Mouse (Mus musculus) cerebellum, adult 9-11 months (tissue): Measurements from ENCODE around the gene Cul9.

Experiments used
- DNase-seq: peaks from one replicate; pipeline ENCODE4 v3.0.0; 2022

Cul9 gene

DNA sequence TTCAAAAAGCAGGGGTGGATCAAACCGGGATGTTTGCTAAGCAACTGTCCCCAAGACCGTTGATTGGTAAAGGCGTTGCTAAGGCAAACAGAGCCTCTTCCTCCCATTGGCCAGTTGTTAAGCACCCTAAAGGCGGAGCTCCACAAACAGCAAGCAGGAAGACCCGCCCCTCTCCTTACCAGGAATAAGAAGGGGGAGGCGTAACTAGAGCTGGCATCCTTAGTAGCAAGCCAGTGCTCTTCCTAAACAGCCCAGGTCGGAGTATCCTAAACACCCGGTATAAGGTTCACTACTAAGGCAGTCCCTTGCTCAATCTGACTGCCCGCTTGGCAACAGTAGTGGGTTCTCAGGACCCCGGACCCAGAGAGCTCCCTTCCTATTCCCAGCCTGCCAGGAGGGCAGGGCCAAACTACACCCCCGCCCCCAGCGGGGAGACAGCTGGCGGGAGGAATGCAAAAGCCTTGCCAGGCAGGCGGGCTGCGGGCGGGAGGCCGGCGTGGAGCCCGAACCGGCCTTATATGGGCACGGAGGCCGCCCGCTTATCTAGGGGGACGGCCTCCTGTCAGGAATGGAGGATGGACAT, 6.7 kb upstream of the Cul9 start:
- DNase-seq: peak; percentile 93

DNA sequence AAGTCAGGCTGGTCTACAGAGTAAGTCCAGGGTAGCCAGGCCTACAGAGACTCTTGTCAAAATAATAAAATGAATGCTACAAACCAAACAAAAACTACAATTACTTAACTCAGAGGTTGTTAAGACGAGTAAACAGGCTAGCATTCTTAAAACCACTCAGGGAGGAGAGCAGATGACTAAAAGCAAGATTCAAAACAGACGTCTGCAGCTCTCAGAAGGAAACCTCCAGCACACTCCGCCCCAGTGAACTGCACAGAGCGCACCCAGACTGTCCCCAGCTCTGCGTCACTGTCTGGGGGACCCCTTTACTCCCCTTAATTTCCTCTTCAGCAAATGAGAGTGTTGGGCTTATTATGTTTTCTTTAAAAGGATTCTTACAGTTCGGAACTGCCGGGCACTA, 6.0 kb upstream of the Cul9 start:
- DNase-seq: no peak

DNA sequence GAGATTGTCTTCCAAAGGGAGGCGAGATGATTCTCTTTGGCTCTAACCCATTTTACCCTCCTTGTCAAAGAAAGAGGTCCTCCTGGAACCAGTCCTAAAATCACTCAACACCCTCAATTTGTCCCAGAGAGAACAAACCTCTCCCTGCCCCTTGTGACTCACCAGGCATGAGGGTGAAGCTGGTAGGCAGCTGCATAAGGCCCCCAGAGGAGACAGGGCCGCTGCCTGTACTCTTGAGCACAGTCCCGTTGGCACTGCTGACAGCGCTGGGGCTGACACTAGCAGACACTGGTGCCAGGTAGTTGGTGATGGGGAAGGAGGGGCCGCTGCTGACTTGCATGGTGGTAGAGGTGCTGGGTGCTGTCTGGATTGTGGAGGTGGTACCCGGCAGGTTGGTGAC, 5.2 kb upstream of the Cul9 start:
- peak; percentile 52 for DNase-seq

DNA sequence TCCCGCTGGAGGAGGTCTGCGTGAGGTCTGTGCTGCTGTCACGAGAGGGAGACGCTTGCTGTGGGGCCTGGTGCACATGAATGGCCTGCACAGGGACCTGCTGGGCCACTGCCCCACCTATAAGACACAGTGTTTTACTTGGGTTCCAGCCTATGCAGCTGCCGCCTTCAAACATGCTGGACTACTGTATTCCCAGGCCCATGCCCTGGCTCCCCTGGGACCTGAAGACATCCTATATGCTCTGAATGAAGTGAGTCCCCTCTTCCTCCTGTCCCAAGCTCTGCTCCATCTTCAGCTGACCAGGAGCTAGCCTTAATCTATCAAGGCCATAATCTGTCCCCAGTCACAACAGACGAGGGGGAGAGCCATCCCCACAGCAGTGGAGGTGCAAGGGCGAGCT, 4.7 kb upstream of the Cul9 start:
- DNase-seq: no peak

DNA sequence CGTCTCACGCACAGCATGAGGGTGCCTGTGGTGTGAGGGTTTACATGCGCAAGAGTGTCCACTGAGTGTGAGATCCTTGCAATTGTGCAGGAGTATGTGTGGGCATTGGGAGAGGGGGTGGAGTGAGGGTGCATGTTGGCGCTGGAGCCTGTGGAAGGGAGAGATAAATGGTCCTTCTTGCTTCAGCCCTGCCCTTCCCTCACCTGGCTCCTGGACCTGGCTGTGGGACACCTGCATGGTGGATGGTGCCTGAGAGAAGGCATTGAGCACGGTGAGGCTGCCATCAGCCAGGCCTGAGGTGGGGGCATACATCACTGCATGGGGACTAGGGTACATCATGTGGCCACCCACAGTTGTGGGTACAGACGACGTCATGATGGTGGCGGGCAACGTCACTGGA, 3.5 kb upstream of the Cul9 start:
- DNase-seq: peak; percentile 38

DNA sequence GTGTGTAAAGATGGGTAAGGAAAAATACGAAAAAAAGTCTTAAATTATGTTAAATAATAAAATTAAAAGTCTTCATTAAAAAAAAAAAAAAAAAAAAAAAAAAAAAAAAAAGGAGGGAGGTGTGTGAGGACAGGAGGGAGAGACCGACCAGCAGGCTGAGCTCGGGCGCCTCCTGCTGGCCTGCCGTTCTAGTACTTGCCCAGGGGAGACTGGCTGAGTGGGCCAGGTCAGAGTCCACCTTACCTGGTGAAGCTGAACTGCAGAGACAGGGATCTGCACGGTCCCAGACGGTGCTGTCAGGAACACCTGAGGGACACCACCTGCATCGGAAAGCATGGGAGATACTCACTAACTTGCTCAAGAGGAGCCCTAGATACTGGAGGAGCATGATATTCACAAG, 3.0 kb upstream of the Cul9 start:
- peak; percentile 59 for DNase-seq

DNA sequence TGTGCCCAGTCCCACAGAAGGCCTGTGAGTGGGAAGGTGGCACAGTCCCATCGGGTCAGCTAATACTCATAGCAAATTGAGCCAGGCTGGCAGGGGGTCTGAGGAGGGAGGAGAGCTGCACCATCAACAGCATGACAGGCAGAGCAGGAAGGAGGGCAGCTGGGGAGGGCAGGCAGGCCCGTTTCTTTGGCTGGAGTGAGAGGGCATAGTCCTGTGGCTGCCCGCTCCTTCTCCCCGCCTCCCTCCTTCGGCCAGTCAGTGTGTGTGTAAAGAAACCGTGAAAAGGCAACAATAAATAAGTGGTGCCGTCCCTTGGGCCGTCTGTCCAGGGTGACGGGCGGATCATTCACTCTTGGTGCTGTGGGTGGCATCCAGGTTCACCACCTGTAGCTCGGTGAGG, 2.6 kb upstream of the Cul9 start:
- DNase-seq: peak; percentile 60

DNA sequence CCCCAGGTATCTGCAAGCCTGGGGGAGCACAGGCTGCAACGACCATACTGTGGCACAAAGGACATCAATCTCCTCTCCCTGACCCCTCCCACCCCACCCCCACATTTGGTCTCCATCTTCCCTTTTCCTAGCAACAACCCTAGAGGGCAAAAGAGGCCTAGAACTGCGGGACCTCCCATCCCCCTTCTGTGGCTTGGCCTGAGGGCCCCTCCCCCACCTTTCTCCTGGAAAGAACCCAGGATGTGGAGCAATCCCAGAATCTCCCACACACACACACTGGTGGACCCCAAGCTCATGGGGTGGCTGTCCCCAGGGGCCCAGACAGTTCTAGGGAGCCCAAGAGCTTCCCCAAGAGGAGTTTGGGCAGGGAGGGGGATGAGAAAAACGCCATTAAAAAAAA, 1.7 kb upstream of the Cul9 start:
- DNase-seq: peak; percentile 52

DNA sequence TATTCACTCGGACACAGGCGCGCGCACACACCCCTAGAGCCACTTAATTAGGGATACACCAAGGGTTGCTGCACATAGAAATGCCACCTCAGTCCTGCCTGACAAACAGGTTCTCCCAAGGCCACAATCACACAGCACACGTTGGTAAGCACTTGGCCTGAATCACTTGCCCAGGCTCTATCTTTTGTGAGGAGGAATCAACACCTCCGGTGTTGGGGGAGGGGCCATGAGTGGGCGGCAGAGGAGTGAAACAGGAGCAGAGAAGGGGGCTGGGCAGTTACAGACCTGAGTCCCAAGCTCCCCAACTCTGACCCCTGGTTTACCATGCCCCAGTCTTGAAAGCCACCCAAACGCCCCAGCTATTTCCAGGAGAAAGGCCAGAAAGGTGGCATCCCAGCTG, 807 bp upstream of the Cul9 start:
- peak; percentile 63 for DNase-seq

DNA sequence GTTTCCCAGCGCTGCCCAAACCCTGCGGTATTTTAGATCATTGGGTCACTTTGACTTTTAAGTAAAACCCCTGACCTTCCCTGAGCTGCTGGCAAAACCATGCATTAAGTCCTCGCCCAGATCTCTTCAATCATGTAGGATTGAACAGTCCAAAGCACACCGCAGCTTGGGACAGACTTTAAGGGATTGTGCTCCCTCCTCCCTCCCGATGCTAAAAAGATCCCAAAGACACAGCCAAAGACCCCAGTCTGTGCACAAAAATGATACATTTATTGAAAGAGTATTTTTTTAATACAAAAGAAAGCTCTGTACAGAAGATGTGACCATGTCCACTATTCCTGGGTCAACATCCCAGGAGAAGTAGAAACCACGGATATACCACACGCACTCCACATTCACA, 403 bp upstream of the Cul9 start:
- no peak for DNase-seq

DNA sequence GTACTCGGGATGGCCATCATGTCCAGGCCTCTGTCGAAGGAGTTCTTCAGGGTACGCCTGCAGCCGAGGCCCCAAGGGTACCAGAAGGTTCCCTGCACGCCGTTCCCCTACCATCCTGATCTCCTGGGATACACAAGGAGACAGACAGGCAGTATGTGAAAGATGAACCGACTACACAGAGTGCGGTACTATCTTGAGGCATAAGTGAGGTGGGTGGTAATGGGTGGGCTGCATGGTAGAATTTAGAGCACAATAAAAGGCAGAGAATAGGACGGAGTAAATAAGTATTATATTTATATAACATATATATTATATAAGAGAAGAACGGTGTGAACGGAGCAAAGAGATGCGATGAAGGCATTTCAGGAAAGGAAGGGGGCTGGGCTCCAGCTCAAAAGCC, 2.5 kb downstream of the Cul9 start:
- no peak for DNase-seq

DNA sequence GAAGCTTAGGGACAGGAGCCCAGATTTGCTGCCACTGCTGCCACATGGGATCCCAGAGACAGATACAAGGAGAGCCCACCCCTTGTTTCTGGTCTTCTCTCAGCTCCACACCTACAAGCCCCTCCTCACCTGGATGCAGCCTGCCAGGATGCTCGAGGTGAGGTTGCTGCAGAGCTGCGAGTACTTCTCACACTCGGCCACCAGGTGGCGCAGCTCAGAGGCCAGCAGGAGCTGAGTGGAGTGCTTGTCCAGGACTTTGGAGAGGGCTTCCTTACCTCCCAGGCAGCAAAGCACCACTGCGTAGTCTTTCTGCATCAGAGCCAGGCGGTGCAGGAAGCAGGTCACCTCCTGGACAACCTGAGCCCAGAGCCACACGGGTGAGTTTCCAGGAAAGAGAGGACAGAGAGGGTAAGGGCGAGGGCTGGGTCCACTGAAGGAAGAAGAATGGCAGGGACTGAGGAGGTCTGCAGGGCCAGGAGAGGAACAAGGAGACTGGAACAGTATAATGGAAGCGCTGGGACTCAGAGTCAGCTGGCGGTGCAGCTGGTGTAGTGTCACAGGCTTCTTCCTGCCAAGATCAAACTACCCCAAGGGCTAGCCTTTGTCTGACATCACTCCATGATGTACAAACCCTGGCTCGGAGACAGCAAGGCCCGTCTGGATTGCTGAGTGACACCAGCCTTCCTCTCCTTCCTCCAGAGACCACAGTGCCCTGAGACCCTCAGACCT, 20.4 kb downstream of the Cul9 start:
- DNase-seq: peak; percentile 78

DNA sequence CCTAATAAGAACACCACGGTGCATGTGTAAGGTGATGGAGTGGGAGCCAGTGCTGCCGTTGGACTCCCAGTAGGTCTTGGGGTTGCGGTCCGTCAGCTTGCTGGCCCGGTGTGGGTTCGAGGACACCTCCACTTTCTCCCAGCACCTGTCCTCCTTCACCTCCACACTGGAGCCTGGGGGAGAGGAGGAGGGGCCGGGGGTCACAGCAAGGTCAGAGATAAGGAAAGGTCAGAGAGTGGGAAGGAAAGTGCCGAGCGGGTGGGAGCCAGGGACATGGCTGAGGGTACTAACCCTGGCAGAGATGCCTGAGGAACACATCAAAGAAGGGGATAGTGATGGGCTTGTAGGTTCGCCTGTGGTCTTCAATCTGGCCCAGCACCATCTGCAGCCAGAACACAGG, 21.1 kb downstream of the Cul9 start:
- DNase-seq: no peak

DNA sequence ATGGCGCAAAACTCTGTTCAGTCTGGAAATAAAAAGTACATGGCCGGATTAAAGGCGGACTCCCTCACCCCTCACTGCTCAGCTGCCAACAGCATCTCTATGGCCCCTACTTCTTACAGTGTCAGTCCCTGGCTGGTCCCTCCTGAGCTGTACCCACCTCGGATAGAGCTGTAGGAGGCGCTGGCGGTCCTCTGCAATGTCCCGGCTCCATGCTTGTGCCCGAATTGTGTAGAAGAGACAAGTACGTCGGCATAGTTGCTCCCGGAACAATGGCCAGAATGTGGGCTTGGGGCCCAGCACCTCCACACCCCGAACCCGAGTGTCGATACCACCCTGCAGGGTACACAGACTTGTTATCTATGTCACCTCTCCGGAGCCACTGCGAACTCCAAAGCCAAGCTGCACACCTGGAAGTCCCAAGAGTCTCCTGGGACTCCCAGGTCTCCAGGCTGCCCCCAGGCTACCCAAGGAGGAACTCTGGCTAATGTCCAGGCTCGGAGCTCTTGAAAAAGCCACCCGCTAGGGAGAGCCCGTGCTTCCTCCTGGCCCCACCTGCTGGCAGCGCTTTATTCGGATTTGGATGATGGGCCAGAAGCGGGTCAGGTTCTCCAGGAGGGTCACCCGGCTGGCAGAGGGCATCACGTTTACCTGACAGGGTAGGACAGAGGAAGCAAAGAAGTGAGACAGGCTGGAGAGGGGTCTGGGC, 24.1 kb downstream of the Cul9 start:
- no peak for DNase-seq

DNA sequence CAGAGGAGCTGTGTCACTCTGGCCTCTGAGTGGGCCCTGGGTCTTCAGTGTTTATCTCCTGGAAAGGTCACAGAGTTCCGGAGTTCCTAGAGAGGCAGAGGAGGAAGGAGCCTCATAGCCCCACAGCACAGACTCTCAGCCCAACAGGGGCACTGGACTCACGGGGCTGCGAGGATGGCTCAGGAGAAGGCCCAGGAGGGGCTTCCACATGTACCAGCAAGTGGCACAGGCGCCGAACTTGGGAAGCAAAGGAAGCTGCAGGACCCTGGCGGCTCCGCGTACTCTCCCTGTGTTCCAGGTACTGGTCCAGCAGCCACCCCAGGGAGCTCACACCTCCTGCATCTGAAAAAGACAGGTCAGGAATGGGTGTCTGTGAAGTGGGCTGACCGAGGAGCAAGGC, 25.0 kb downstream of the Cul9 start:
- DNase-seq: no peak

DNA sequence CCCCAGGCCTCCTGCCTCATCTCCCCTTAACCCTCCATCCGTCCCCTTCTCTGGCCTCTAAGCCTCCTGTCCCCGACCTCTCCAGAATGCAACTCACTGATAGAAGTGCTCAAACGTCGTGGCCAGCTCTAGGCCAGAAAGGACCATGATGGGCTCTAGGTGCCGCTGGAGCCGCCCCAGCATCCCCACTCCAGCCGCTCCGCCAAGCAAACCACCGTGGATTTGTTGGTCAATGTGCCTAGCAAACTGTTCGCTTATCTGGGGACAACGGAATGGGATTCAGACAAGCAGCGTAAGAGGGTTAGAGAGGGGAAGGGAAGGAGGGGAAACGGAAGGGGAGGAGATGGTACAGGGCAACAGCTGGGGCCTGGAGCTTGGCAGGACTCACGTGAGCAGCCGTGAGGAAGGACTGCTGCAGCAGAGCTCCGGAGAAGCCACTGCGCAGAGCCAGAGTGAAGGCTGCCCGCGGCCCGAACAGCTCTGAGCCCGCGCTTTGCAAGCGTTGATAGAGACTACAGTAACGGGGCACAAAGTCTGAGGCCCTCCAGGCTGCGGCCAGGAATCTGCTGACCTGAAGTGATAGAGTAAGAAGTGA, 25.7 kb downstream of the Cul9 start:
- DNase-seq: no peak

DNA sequence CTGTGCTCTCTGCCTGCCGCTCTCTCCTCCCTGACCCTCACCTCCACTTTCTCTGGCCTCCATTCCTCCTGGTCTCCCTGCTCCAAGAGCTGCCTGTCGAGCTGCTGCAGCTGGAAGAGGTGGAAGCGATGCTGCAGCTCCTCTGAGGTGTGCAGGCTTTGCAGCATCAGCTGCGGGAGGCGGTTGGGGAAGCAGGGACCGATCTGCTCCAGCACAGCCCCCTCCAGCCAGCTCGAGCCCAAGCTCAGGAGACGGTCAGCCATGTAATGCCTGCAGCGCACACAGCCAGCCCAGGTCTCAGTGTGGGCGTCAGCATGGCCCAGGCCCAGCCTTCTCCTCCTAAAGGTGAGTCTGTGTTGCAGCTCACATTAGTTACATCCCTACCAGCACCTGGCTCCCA, 26.2 kb downstream of the Cul9 start:
- no peak for DNase-seq

DNA sequence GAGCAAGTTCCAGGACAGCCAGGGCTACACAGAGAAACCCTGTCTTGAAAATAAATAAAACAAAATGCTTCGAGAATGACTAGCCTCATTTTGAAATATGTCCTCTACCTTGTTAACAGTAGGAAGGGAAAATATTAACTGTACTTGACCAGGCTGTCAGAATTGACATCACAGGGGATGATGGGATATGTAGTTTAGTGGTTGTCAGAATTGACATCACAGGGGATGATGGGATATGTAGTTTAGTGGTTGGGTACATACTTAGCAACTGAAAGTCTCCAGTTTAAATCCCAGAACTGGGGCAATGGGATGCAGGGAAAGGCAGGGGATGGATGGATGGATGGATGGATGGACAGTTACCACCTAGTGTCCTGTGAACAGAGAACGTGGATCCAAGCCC, 32.9 kb downstream of the Cul9 start:
- DNase-seq: no peak

DNA sequence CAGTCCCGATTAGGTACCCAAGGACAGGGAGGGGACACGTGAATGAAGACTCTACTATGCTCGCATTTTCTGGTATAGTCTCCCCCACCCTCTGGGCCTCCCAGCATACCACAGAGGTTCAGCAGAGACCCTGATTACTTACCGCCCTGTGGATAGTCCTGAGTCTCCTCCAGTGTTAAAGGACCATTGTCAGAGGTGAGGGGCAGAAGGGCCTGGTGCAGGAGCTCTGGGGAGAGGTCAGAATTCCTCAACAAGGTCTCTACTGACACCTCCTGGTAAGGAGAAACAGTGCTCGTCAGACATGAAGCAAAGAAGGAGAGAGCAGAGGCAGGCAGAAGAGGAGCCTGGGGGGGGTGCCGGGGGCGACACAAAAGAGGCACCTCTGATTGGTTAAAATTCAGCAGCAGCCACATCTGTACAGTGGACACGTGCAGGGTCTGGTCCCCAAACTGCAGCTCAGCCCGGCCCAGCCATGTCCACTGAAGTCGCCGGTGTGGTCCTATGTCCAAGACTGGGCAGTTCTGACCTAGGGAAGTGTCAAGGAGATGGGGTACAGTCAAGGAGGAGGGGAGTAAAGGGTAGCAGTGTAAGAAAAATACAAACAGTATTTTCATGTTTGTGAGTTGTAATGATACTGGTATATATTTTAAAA, 35.0 kb downstream of the Cul9 start:
- DNase-seq: no peak

DNA sequence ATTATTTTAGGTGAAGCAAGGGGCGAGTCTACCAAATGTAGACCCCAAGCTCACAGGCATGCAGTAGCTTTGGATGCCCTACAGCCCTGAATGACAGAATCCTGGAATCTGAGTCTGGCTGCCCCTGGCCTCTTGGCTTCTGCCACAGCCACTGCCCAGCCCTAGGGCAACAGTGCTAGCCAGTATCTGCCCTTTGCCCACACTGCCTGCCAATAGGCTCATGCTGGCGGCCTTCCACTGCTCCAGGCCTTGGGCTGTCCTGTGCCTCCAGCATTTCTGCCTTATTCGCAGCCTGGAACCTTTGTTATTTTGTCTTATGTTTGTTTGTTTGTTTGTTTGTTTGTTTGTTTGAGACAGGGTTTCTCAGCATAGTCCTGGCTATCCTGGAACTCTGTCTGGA, 40.6 kb downstream of the Cul9 start:
- no peak for DNase-seq

DNA sequence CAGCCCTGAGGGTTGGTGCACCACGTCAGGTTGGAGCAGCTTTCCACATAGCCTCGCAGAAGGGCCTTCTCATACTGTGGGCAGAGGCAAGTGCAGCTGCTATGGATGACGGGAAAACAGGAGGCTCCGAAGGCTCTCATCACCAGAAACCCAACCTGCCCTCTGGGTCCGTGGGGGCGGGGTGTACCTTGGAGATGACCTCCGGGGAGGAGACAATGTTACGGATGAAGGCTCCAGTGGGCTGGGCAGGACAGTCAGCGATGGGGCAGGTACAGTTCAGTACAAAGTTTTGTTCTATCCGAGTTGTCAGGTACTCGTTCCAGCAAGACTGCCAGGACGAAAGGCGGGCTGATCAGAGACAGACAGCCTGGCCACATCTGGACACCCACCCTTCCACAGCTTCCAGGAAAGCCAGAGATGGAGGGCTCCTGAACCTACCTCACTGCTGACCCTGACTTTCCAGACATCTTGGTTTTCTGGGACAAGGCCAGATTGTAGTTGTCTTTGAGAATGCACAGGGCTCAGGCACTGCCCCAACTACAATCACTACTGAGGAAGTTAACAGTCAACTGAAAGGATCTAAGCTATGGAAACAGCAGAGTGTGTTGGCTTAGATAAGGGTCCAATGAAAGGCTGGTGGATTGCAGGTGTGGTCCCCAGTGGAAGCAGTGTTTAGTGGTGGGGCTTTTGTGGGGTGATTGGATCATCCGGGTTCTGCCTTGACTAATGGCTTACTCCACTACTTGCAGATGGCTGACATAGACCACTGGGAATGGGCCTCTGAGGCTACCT, 42.1 kb downstream of the Cul9 start:
- DNase-seq: no peak

DNA sequence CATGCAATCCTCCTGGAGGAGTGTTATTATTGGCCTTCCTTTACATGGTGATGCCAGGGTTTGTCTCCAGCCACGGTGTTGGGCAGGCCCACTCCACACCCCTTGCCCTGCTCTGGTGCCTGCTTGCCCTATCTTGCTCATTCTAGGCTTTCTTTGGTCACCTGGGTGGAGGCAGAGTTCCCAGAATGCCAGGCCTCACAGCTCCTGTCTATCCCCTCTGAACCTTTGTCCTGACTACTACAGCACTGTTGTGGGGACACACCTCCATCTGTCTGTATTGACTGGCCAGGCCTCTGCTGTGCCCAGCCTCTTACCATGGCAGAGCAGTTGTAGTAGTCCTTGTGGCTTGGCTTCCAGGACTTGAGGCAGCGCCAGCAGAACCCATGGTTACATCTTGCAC, 43.4 kb downstream of the Cul9 start:
- no peak for DNase-seq

DNA sequence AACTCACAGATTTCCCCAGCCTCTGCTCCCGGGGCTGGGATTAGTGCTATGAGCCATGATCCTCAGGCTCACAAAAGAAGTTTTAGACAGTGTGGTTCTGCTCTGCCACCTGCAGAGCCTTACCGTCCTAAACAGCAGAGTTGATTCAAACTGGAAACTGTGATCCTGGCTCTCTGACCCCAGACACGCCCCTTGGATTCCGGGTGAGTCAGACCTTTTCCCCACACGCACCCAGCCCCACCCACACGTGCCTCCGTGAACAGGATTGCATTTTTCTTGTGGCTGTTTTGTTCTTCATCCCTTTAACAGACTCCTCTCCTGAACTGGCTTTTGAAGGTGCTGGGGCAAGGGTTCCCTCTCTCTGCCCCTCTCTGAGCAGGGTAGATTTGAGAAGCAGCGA, 48.2 kb downstream of the Cul9 start:
- DNase-seq: no peak
